Mouse (Mus musculus) brain, embryonic 14.5 days (tissue): ENCODE data around the gene Zfp282.

Experiments used
- CTCF ChIP-seq: fragments of 200-500 bp; IDR thresholded peaks from 2 replicates; pipeline ENCODE4 v1.5.1; 2012; ENCODE audit warnings: inconsistent platforms, mild to moderate bottlenecking, moderate library complexity, borderline replicate concordance; ENCODE audit not compliant: insufficient read depth, insufficient read length; ENCODE audit errors: extremely low read depth
- POLR2A ChIP-seq: fragments of 200-500 bp; IDR thresholded peaks from 2 replicates; pipeline ENCODE4 v1.6.1; 2012; ENCODE audit warnings: mild to moderate bottlenecking, inconsistent platforms, borderline replicate concordance; ENCODE audit not compliant: poor library complexity, insufficient read depth, insufficient read length, severe bottlenecking; ENCODE audit errors: extremely low read depth

- TF ChIP-seq POLR2A (no peak), CTCF (no peak)
Observed at GRCm38 (mm10) chr6:47845779-47846178, 31.2 kb upstream of the Zfp282 start.
